Mouse (Mus musculus): ENCODE data around the gene Parp8.

The Parp8 gene

DNA sequence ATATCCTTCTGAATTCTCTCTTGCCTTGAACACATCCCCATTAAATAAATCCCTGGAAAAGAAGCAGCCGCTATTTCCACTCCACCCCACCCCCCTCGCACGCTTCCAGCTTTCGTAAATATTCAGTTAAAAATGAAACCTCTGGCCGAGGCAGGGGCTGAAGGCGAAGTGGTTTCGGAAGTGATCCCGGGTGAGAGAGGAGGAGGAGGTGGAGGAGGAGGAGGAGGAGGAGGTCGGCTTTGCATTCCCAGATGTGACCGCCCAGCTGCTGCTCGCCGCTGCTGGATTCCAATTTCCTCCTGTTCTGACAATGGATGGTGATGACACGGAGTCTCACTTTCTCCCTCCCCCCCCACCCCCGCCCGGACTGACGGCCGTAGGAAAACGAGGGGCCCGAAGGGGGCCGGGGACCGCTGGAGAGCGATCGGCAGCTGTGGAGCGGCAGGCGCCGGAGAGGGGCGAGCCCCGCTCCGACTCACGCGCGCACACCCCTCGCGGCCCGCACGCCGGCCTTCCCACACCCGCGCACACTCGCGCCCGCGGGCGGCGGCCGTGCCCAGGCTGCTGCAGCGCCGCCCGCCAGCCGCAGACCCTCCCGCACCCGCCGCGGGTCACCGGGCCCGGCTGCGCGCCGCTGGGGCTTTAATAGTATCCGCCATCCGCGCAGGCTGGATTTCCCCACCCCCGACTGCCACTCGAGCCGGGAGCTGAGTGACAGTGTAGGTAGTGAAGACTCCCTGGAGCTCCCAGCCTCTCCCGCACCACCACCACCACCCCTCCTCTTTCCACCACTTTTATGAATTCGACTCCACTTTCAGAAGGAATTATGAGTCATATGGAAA lies at the start of gene Parp8:
Gene Parp8, minus strand, starts transcription at position 312 of the 842 bp plus-strand sequence.
- peak; percentile 38 to 53 for DNase-seq

- DNase-seq: no peak
Observed at GRCm38 (mm10) chr13:117062628-117063315, 37.4 kb upstream of the Parp8 start.

GRCm38 (mm10) chr13:117056466-117056865 lies 31.1 kb upstream of the Parp8 start:
- no peak for DNase-seq

DNA sequence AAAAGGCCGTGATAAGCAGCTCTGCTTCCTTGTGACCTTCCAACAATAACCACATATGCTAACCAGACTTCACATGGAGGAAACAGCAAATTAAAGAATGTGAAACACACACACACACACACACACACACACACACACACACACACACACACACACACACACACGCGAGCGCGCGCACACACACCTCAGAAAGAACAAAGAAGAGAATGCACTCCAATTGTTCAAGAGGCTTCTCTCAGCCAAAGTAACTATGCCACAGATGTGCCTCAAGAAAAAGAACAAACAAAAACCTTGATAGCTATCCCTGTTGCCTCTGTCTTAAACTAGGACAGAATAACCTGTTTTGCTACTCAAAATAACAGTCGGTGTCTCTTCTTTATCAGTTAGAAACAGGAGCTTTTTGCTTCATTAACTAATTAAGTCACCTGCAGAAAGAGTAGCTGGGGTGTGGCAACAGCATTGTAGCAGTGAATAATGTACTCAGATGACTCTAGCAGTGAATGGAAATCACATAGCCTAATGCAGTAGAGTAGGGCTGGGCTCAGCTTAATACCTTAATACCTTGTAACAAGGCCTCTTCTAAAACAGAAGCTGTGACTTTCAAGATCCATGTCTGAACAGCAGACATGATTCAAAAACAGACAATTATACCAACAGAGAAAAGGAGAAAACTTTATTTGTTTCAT lies 29.6 kb upstream of the Parp8 start:
- peak; percentile 55 to 69 for DNase-seq

- no peak for DNase-seq
Observed at GRCm38 (mm10) chr13:117052748-117053147, 27.4 kb upstream of the Parp8 start.

- peak; percentile 62 to 75 for DNase-seq
Observed at GRCm38 (mm10) chr13:117048541-117048971, 23.2 kb upstream of the Parp8 start.

GRCm38 (mm10) chr13:117043567-117043966 lies 18.2 kb upstream of the Parp8 start:
- no peak for DNase-seq

- DNase-seq: no peak
Observed at GRCm38 (mm10) chr13:117041021-117041420, 15.7 kb upstream of the Parp8 start.

GRCm38 (mm10) chr13:117036277-117036676 lies 10.9 kb upstream of the Parp8 start:
- DNase-seq: no peak

- peak in 1 of 2 experiments; percentile 27 for DNase-seq
Observed at GRCm38 (mm10) chr13:117035121-117035520, 9.8 kb upstream of the Parp8 start.

- DNase-seq: no peak
Observed at GRCm38 (mm10) chr13:117034676-117035075, 9.3 kb upstream of the Parp8 start.

DNA sequence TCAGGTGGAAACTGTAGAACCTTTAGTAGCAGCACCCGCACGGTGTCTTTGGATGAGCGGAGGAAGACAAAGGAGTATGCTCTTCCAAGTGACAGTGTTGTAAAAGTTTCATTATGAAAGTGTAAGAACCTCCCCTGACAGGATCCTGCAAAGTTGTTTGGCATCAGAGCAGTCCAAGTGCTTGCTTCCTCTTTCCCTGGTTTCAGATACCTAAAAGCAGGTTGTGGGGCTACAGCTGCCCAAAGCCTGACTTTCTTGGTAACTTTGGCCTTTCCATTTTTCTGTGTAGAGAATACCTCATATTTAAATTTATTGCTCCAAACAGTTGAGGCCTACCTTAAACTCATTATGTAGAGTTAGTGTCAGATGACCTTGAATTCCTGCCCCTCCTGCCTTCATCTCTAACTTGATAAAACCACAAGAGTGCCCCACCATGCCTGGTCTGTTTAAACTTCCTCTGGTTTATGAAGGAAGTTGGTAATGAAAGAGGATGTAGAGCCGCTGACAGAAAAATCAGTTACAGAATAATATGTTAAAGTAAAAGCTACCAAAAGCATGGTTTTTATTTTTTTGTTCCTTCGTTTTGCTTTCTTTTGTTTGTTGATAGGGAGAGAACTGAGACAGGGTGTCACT lies 8.5 kb upstream of the Parp8 start:
- DNase-seq: no peak

DNA sequence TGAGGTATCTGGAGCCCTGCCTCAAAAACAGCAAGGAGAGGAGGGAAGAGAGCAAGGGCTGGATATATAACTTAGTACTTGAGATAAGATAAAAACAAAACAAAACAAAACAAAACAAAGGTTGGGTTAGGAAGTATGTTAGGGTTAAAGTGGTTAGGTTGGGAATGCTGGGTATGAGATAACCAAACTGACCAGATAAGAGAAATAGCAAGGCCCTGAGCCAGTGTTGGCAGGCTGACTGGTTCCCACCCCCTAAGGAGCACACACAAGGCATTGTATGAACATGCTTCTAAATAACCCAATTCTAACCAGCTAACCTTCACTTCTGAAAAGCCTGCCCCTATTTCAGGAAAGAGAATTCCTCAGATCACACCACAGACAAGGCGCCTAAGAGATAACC lies 7.1 kb upstream of the Parp8 start:
- no peak for DNase-seq

- DNase-seq: peak in 1 of 2 experiments; percentile 50
Observed at GRCm38 (mm10) chr13:117031546-117031945, 6.2 kb upstream of the Parp8 start.

DNA sequence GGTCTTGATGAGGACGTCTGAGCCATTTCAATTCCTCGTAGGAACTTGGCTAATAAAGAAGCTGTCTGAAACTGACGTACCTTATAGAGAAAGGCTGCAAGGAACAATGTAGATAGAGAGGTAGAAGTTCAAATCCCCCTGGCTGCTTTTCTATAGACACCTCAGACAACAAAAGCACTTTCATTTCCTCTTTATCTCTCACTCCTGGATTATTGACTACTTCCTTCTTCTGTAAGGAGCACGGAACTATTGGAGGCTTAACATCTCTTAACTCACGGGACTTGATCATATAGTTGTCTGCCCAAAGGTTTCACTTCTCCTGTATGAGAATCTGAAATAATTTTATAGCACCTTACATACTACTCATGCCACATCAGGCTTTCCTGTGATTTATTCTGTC lies 2.9 kb upstream of the Parp8 start:
- no peak for DNase-seq

- DNase-seq: no peak
Observed at GRCm38 (mm10) chr13:117027336-117027735, 2.0 kb upstream of the Parp8 start.

GRCm38 (mm10) chr13:117026276-117026780 lies 991 bp upstream of the Parp8 start:
- no peak for DNase-seq

DNA sequence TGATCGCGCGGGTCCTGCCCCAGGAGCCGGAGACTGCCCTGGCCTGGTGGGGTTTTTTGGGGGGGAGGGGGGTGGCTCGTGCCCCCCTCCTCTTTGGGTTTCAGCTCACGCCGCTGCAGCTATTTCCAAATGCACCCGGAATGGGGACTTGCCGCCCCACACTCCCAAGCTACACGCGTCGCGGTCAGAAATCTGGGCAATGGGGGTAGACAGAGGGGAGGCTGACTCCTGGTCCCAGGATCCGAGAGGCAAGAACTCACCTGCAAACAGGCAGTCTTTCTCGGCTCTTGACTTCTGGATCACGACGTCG lies 466 bp downstream of the Parp8 start:
- no peak for DNase-seq

GRCm38 (mm10) chr13:117024127-117024915 lies 1.0 kb downstream of the Parp8 start:
- peak; percentile 80 to 83 for DNase-seq

DNA sequence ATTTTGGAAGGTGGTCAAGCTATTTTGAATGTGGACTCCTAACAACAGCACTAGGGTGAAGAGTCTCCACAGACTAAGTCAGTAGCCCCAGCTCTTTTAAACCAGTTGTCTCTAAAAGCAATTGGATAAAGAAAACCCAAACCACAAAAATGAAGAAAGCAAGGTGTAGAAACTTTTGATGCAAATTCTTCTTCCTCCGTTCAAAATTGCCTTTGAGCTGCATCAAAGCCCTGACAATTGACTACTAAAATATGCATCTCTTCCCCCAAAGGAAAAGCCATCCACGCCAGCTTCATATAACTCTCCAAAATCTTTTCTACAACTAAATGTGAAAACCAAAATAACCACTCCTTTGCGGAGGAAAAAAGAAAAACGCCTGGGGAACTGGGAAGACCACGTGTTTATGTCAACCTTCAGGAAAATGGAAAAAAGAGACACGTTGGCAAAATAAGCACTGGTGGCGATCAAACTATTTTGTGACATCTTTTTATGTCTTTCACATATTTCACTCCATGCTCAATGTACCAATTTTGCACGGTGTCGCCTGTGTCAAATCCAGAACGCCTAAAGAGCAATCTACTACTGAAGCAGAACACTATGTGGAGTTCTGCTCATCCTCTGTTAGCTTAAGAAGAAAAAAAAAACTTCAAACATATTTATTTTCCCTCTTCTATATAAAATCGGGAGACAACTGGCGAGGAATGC lies 1.8 kb downstream of the Parp8 start:
- no peak for DNase-seq

GRCm38 (mm10) chr13:117020631-117021030 lies 4.7 kb downstream of the Parp8 start:
- DNase-seq: no peak
